Mouse (Mus musculus) midbrain, embryonic 16.5 days (tissue): Measurements from ENCODE around the gene Golim4. TPM values are rescaled to one million over a fixed set of nuclear protein-coding genes. Genes with fewer than 3 reads are reported as not detected.
A peak's percentile ranks its signal among the peaks of the same experiment; 100 is the strongest.

ENCODE experiments used
- ATAC-seq: fragments of 200-750 bp; cut with Nextera tagmentation; 2 replicates; pipeline ENCODE4 v1.8.0; 2017; ENCODE audit warnings: moderate TSS enrichment
- H3K27ac ChIP-seq: fragments of 300-500 bp; sonication (generic); 2 replicates; pipeline ENCODE4 v1.5.1; 2014; ENCODE audit warnings: mild to moderate bottlenecking, low read length, mixed read lengths
- H3K27me3 ChIP-seq: fragments of 300-500 bp; sonication (generic); 2 replicates; pipeline ENCODE4 v1.6.1; 2014; ENCODE audit warnings: low read depth, low read length, mixed read lengths; ENCODE audit not compliant: control insufficient read depth, insufficient read depth
- H3K36me3 ChIP-seq: fragments of 300-500 bp; sonication (generic); 2 replicates; pipeline ENCODE4 v1.6.1; 2014; ENCODE audit warnings: mild to moderate bottlenecking, low read length, moderate library complexity, mixed read lengths; ENCODE audit not compliant: control insufficient read depth, insufficient read depth
- H3K4me1 ChIP-seq: fragments of 300-500 bp; sonication (generic); 2 replicates; pipeline ENCODE4 v1.6.1; 2014; ENCODE audit warnings: mild to moderate bottlenecking, low read length, mixed read lengths; ENCODE audit not compliant: control insufficient read depth, insufficient read depth
- H3K4me2 ChIP-seq: fragments of 300-500 bp; sonication (generic); 2 replicates; pipeline ENCODE4 v1.6.1; 2014; ENCODE audit warnings: mild to moderate bottlenecking, low read length, mixed read lengths
- H3K4me3 ChIP-seq: fragments of 300-500 bp; sonication (generic); 2 replicates; pipeline ENCODE4 v1.5.1; 2014; ENCODE audit warnings: low read depth, mild to moderate bottlenecking, low read length, moderate library complexity, mixed read lengths
- H3K9ac ChIP-seq: fragments of 300-500 bp; sonication (generic); 2 replicates; pipeline ENCODE4 v1.6.1; 2014; ENCODE audit warnings: low read depth, low read length, mixed read lengths
- H3K9me3 ChIP-seq: fragments of 300-500 bp; sonication (generic); replicated peaks from 2 replicates; pipeline ENCODE4 v1.6.1; 2014; ENCODE audit warnings: mild to moderate bottlenecking, low read length, mixed read lengths; ENCODE audit not compliant: control insufficient read depth, poor library complexity, severe bottlenecking
- WGBS: fragments of 180-500 bp; shearing (Covaris S2); extraction: QIAGEN DNeasy Blood & Tissue Kit; methylation state at CpG from one replicate; pipeline ENCODE4 v1.1.7; 2014; 5-methylcytosine and 5-hydroxymethylcytosine counted together
- polyA plus RNA-seq: library from polyadenylated mRNA; unstranded; fragments of >200 nt; fragmentation: Nextera tagmentation; extraction: Ambion mirVana; gene quantifications from 2 replicates; pipeline ENCODE4 v1.2.1, GENCODE M21; 2015

The Golim4 gene
- polyA plus RNA-seq, 1 experiment from 2014 or later = 16.4 TPM

- H3K4me2 ChIP-seq = no peak overlapping the region
- no peak overlapping the region for H3K27ac ChIP-seq
- H3K9me3 ChIP-seq = peaks cover 2% of the 10 kb centered on the region; the same call in 1 of the 2 replicates
- H3K4me1 ChIP-seq = no peaks in the 10 kb centered on the region
- H3K9ac ChIP-seq = no peak overlapping the region
- H3K4me3 ChIP-seq = no peak overlapping the region
- no peaks in the 10 kb centered on the region for H3K27me3 ChIP-seq
- H3K36me3 ChIP-seq = no peaks in the 10 kb centered on the region
- ATAC-seq = no peak
- 95% methylated on average over 7 of the region's 7 CpGs for WGBS
Measured at GRCm38 (mm10) chr3:75929926-75930548, 26.7 kb downstream of the Golim4 start.

DNA sequence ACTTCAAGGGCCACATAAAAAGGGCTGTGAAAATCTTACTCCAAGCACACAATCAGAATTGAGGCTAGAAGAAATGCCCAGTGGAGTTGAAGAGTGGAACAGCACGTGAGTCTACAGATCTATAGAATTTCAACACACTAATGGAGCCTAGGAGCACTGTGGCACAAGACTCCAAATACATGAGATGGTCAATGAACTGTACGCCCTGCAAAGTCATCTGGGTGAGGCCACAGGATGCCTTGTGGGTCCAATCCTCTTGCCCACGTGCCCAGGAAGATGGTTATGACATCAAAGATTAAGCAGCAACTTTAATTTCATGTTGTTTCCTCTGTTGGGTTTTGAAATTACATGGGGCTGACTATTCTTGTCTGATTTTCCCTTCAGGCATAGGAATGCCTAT lies 30.4 kb downstream of the Golim4 start:
- Histone ChIP-seq H3K27me3 (no peaks in the 10 kb centered on the region), H3K4me2 (no peak overlapping the region), H3K9ac (no peak overlapping the region), H3K4me3 (no peak overlapping the region), H3K36me3 (no peaks in the 10 kb centered on the region), H3K9me3 (no peaks in the 10 kb centered on the region), H3K4me1 (no peaks in the 10 kb centered on the region), H3K27ac (no peak overlapping the region)
- ATAC-seq = no peak
- 79% methylated on average over 3 of the region's 3 CpGs for WGBS

DNA sequence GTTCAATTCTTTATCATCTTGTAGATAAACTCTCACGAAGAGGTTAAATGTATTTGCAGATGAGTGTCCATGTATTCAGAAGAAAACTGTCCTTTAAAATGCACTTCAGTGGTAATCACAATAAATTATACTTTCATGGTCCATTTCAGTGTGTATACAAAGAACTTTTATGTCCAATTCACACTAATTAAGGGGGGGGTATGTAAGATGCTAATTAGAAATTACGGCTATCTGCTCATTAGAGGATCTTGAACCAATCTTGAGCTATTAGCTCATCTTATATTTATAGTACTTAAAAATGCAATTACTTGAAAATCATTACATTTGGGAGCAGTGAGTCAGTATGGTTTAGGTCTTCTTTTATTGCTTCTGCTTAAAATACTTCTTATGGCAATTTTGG lies 31.6 kb downstream of the Golim4 start:
- no peaks in the 10 kb centered on the region for H3K9me3 ChIP-seq
- H3K4me1 ChIP-seq = no peaks in the 10 kb centered on the region
- H3K4me2 ChIP-seq = no peak overlapping the region
- no peak overlapping the region for H3K4me3 ChIP-seq
- no peak for ATAC-seq
- H3K9ac ChIP-seq = no peak overlapping the region
- no peaks in the 10 kb centered on the region for H3K36me3 ChIP-seq
- H3K27me3 ChIP-seq = no peaks in the 10 kb centered on the region
- no peak overlapping the region for H3K27ac ChIP-seq
- 71% methylated on average over 2 of the region's 2 CpGs for WGBS

GRCm38 (mm10) chr3:75917770-75918503 lies 38.8 kb downstream of the Golim4 start:
- H3K9ac ChIP-seq = no peak overlapping the region
- WGBS = 89% methylated on average over 17 of the region's 17 CpGs
- no peak overlapping the region for H3K27ac ChIP-seq
- no peaks in the 10 kb centered on the region for H3K9me3 ChIP-seq
- no peaks in the 10 kb centered on the region for H3K36me3 ChIP-seq
- H3K4me3 ChIP-seq = no peak overlapping the region
- peaks cover 5% of the 10 kb centered on the region; the same call in 1 of the 2 replicates for H3K4me1 ChIP-seq
- no peak for ATAC-seq
- H3K4me2 ChIP-seq = no peak overlapping the region
- H3K27me3 ChIP-seq = no peaks in the 10 kb centered on the region

- Histone ChIP-seq H3K4me1 (peaks cover 10% of the 10 kb centered on the region), H3K9ac (no peak overlapping the region), H3K4me2 (no peak overlapping the region), H3K27ac (0 out of 2 replicates have a peak overlapping the region, but pooled peaks have one; percentile 5), H3K4me3 (no peak overlapping the region), H3K36me3 (no peaks in the 10 kb centered on the region), H3K27me3 (no peaks in the 10 kb centered on the region), H3K9me3 (no peaks in the 10 kb centered on the region)
- WGBS = 79% methylated on average over 4 of the region's 4 CpGs
- peak; percentile 29; the same call in 1 of the 2 replicates for ATAC-seq
Measured at GRCm38 (mm10) chr3:75912786-75913185, 44.0 kb downstream of the Golim4 start.

GRCm38 (mm10) chr3:75910768-75911167 lies 46.0 kb downstream of the Golim4 start:
- H3K27me3 ChIP-seq = no peaks in the 10 kb centered on the region
- no peaks in the 10 kb centered on the region for H3K9me3 ChIP-seq

DNA sequence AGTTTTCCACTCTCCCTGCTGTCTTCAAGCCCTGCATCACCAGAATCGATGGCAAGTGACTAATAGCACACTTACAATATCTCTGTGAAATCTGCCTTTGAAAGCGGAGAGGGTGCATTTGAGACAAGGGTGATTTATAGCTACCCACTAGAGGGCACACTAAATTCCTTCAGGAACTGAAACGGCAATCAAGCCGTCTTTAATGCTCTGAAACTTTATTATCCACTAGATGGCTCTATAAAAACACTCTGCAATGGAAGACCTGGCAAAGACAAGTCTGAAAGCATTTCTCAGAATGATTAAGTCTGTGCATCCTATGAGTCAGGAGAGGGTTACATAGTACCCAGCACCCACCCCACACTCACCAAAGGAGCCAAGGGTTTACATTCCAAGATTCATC lies 46.5 kb downstream of the Golim4 start:
- H3K27ac ChIP-seq = no peak overlapping the region
- no peaks in the 10 kb centered on the region for H3K27me3 ChIP-seq
- H3K9ac ChIP-seq = no peak overlapping the region
- H3K36me3 ChIP-seq = no peaks in the 10 kb centered on the region
- no peaks in the 10 kb centered on the region for H3K9me3 ChIP-seq
- peaks cover 10% of the 10 kb centered on the region for H3K4me1 ChIP-seq
- no peak overlapping the region for H3K4me3 ChIP-seq
- 27% methylated on average over 4 of the region's 4 CpGs for WGBS
- H3K4me2 ChIP-seq = no peak overlapping the region
- peak; percentile 72 for ATAC-seq

More at GRCm38 (mm10) chr3:75910768-75911167, 46.0 kb downstream of the Golim4 start:
- H3K4me1 ChIP-seq = peaks cover 10% of the 10 kb centered on the region
- H3K27ac ChIP-seq = no peak overlapping the region
- H3K4me2 ChIP-seq = no peak overlapping the region
- no peak overlapping the region for H3K4me3 ChIP-seq
- no peaks in the 10 kb centered on the region for H3K36me3 ChIP-seq
- H3K9ac ChIP-seq = no peak overlapping the region
- ATAC-seq = 0 out of 2 replicates have a peak, but pooled peaks have one; percentile 27

DNA sequence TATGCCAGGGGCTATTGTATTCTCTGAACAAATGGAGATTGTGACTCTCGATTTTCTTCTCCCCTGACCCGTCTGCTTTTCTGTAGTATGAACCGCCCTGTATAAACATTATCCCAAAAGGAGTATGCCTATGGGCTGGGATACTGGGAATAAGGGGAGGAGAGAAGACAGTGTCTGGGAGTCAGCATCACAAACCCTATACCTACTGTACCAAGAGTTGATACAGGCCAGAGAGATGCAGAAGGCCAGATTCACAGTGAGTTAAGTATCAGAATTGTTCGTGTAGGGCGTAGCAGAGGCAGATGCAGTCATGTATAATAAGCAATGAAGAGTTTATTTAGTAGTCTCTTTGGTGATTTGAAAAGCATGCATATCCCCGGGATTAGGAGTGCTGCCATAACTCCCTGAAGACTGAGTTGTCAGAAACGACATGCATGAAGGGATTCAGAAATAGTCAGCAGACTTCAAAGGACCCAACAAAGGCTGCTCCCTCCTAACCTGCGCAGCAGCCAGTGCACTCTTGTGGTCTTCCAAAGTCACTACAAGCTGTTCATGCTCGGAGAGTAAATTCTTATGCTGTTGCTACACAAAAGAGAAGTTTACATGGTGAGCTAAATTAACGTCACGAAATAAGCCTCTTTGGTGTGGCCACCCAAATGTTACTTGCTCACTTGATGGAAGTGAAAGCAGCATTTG lies 54.7 kb downstream of the Golim4 start:
- Histone ChIP-seq H3K4me1 (peaks cover 8% of the 10 kb centered on the region; the same call in 1 of the 2 replicates), H3K27me3 (no peaks in the 10 kb centered on the region), H3K36me3 (no peaks in the 10 kb centered on the region), H3K9ac (no peak overlapping the region), H3K4me2 (no peak overlapping the region), H3K27ac (no peak overlapping the region), H3K4me3 (no peak overlapping the region), H3K9me3 (no peaks in the 10 kb centered on the region)
- 53% methylated on average over 11 of the region's 11 CpGs for WGBS
- peak; percentile 90 for ATAC-seq

GRCm38 (mm10) chr3:75895075-75895474 lies 61.7 kb downstream of the Golim4 start:
- Histone ChIP-seq H3K9ac (no peak overlapping the region), H3K9me3 (no peaks in the 10 kb centered on the region), H3K27ac (no peak overlapping the region), H3K4me1 (no peaks in the 10 kb centered on the region), H3K36me3 (peaks cover 4% of the 10 kb centered on the region), H3K4me2 (no peak overlapping the region), H3K4me3 (no peak overlapping the region), H3K27me3 (no peaks in the 10 kb centered on the region)
- WGBS = 97% methylated on average over 5 of the region's 5 CpGs
- no peak for ATAC-seq
